Mouse (Mus musculus): ENCODE results near the gene Plscr3. TPM values are rescaled to one million over a fixed set of nuclear protein-coding genes. Genes with fewer than 3 reads are reported as not detected.

The Plscr3 gene
- total RNA-seq, 2 experiments from 2014 or later = 25.2 to 108 TPM

GRCm38 (mm10) chr11:69823456-69823855 lies 22.7 kb upstream of the Plscr3 start:
- ATAC-seq (replicated peaks; ENCODE audit: poor library complexity, severe bottlenecking) = no peak

- ATAC-seq (replicated peaks; ENCODE audit: poor library complexity, severe bottlenecking) = no peak
Measured at GRCm38 (mm10) chr11:69828832-69829231, 17.3 kb upstream of the Plscr3 start.

- ATAC-seq (replicated peaks; ENCODE audit: poor library complexity, severe bottlenecking) = no peak
Measured at GRCm38 (mm10) chr11:69833554-69833953, 12.6 kb upstream of the Plscr3 start.

- peak; percentile 33 for ATAC-seq (replicated peaks; ENCODE audit: poor library complexity, severe bottlenecking)
Measured at GRCm38 (mm10) chr11:69834001-69834549, 12.1 kb upstream of the Plscr3 start.

GRCm38 (mm10) chr11:69835326-69835965 lies 10.7 kb upstream of the Plscr3 start:
- ATAC-seq (replicated peaks; ENCODE audit: poor library complexity, severe bottlenecking) = no peak

- ATAC-seq (replicated peaks; ENCODE audit: poor library complexity, severe bottlenecking) = no peak
Measured at GRCm38 (mm10) chr11:69835966-69836335, 10.2 kb upstream of the Plscr3 start.

GRCm38 (mm10) chr11:69836703-69837576 lies 9.2 kb upstream of the Plscr3 start:
- ATAC-seq (replicated peaks; ENCODE audit: poor library complexity, severe bottlenecking) = no peak

- ATAC-seq (replicated peaks; ENCODE audit: poor library complexity, severe bottlenecking) = peak; percentile 10
Measured at GRCm38 (mm10) chr11:69837604-69837951, 8.6 kb upstream of the Plscr3 start, which contains the start of gene Nlgn2. Gene Nlgn2 (minus strand): TSS chr11:69837784.

GRCm38 (mm10) chr11:69837952-69838713 lies 8.0 kb upstream of the Plscr3 start, which contains the start of gene Tmem256:
Gene Tmem256 (plus strand): TSS chr11:69838514.
- peak; percentile 77 for ATAC-seq (replicated peaks; ENCODE audit: poor library complexity, severe bottlenecking)

GRCm38 (mm10) chr11:69838714-69839104 lies 7.5 kb upstream of the Plscr3 start:
- 0 out of 2 replicates have a peak, but pooled peaks have one; percentile 6 for ATAC-seq (replicated peaks; ENCODE audit: poor library complexity, severe bottlenecking)

GRCm38 (mm10) chr11:69846738-69847688 lies 837 bp downstream of the Plscr3 start:
- ATAC-seq (replicated peaks; ENCODE audit: poor library complexity, severe bottlenecking) = peak; percentile 31

GRCm38 (mm10) chr11:69848021-69848420 lies 1.8 kb downstream of the Plscr3 start:
- ATAC-seq (replicated peaks; ENCODE audit: poor library complexity, severe bottlenecking) = no peak

- ATAC-seq (replicated peaks; ENCODE audit: poor library complexity, severe bottlenecking) = peak; percentile 34
Measured at GRCm38 (mm10) chr11:69849128-69849527, 3.0 kb downstream of the Plscr3 start.

- ATAC-seq (replicated peaks; ENCODE audit: poor library complexity, severe bottlenecking) = no peak
Measured at GRCm38 (mm10) chr11:69849884-69850283, 3.7 kb downstream of the Plscr3 start.

- ATAC-seq (replicated peaks; ENCODE audit: poor library complexity, severe bottlenecking) = no peak
Measured at GRCm38 (mm10) chr11:69850754-69851153, 4.6 kb downstream of the Plscr3 start.

GRCm38 (mm10) chr11:69853994-69854393 lies 7.8 kb downstream of the Plscr3 start:
- ATAC-seq (replicated peaks; ENCODE audit: poor library complexity, severe bottlenecking) = no peak

- ATAC-seq (replicated peaks; ENCODE audit: poor library complexity, severe bottlenecking) = no peak
Measured at GRCm38 (mm10) chr11:69854680-69855079, 8.5 kb downstream of the Plscr3 start.

GRCm38 (mm10) chr11:69855347-69855746 lies 9.2 kb downstream of the Plscr3 start:
- ATAC-seq (replicated peaks; ENCODE audit: poor library complexity, severe bottlenecking) = peak; percentile 70

All from granulocyte monocyte progenitor cell, adult 5-6 weeks (primary cell).